Comparison of ENCODE assay signal across 23 mouse cellular contexts in the genomic region with DNA sequence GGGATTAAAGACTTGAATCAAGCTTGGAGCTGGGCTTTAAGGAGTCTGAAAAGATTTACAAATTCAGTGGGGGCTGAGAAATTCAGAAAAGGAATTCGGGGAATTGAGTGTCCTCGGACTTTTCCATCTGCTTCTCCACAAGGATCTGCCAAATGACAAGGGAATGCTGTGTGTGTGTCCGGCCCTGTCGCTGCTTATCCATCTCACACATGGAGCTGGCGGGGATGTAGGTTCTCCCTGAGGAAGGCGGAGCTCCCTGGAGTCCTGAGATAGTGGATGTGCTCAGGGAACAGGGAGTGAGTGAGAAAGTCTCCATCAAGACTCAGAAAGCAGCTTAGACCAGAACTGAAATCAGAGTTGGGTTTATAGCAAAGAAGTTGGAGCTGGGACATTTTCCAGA. TPM values are rescaled to one million over a fixed set of nuclear protein-coding genes. Genes with fewer than 3 reads are reported as not detected.
DNase-seq lines count a peak whose midpoint lies in the region; ATAC-seq lines count a peak whose summit lies in the region.
"Had no signal": no experiment of that assay in that cellular context is flagged by ENCODE, and none has a peak within 500 bp of the region (broad histone marks: within the 10 kb centered on the region; RNA-seq: fewer than 3 reads in every experiment).

No protein-coding gene starts in this region.

- DNase-seq in heart, postnatal 36 days = no peak
- DNase-seq in midbrain, embryonic 11.5 days (ENCODE audit: low spot score, missing footprints) = peak; percentile 57
- no peak for DNase-seq in ovary, postnatal 14 days (ENCODE audit: low spot score)
- DNase-seq: adrenal gland, postnatal 36 days; B cell, adult 2 months; forebrain, postnatal 0 days; gastrocnemius, postnatal 10 days; left cerebral cortex, postnatal 4 days; retina, postnatal 1 day; right cerebral cortex, postnatal 4 days had no signal

- H3K4me3 ChIP-seq in heart, embryonic 14.5 days (ENCODE audit: control insufficient read depth in 1 of 2, insufficient read depth in 1 of 2, low read depth in 1 of 2, low read length in 2 of 2) = no peak overlapping the region
- H3K4me3 ChIP-seq in midbrain, embryonic 11.5 days (ENCODE audit: low read depth, low read length) = no peak overlapping the region
- H3K4me3 ChIP-seq in midbrain, embryonic 15.5 days = no peak overlapping the region
- no peak overlapping the region for H3K4me3 ChIP-seq in lung, embryonic 16.5 days (ENCODE audit: low read length)
- H3K4me3 ChIP-seq: embryonic facial prominence, embryonic 12.5 days; hindbrain, embryonic 15.5 days; midbrain, embryonic 12.5 days had no signal

- intact Hi-C loops in heart, postnatal 36 days (cut with DNase I) = no loop called here

- H3K27me3 ChIP-seq in heart, embryonic 14.5 days (ENCODE audit: control insufficient read depth, insufficient read depth, low read length) = no peaks in the 10 kb centered on the region
- H3K27me3 ChIP-seq in midbrain, embryonic 11.5 days (ENCODE audit: control insufficient read depth, insufficient read depth, low read length) = no peaks in the 10 kb centered on the region
- no peaks in the 10 kb centered on the region for H3K27me3 ChIP-seq in midbrain, embryonic 15.5 days (replicated peaks)
- no peaks in the 10 kb centered on the region for H3K27me3 ChIP-seq in lung, embryonic 16.5 days (ENCODE audit: control insufficient read depth, insufficient read depth, low read depth, low read length)
- H3K27me3 ChIP-seq: embryonic facial prominence, embryonic 12.5 days; hindbrain, embryonic 15.5 days; midbrain, embryonic 12.5 days; Patski had no signal

- no peak for ATAC-seq in heart, embryonic 14.5 days (ENCODE audit: insufficient number of reproducible peaks, insufficient read depth, low FRiP score, low read depth)
- ATAC-seq in midbrain, embryonic 11.5 days (ENCODE audit: low FRiP score) = no peak
- ATAC-seq in midbrain, embryonic 15.5 days (replicated peaks) = no peak
- ATAC-seq in lung, embryonic 16.5 days (ENCODE audit: low read depth) = peak; percentile 93
- no peak for ATAC-seq in erythroblast, adult 5-6 weeks (replicated peaks; ENCODE audit: low FRiP score, poor library complexity, severe bottlenecking)
- ATAC-seq: forebrain, postnatal 0 days; intestine, embryonic 16.5 days; Patski had no signal

- peaks cover 17 to 20% of the 10 kb centered on the region in 2 experiments for H3K4me1 ChIP-seq in heart, embryonic 14.5 days (ENCODE audit: control insufficient read depth in 2 of 2, insufficient read depth in 2 of 2, low read length in 2 of 2)
- no peaks in the 10 kb centered on the region for H3K4me1 ChIP-seq in midbrain, embryonic 11.5 days (ENCODE audit: control insufficient read depth, insufficient read depth, low read length)
- H3K4me1 ChIP-seq in midbrain, embryonic 15.5 days = peaks cover 6% of the 10 kb centered on the region; the same call in 1 of the 2 replicates
- peaks cover 17% of the 10 kb centered on the region; the same call in 1 of the 2 replicates for H3K4me1 ChIP-seq in lung, embryonic 16.5 days (replicated peaks; ENCODE audit: control insufficient read depth, insufficient read depth, low read length)
- H3K4me1 ChIP-seq: embryonic facial prominence, embryonic 12.5 days; hindbrain, embryonic 15.5 days; midbrain, embryonic 12.5 days had no signal

- H3K36me3 ChIP-seq in heart, embryonic 14.5 days (ENCODE audit: control insufficient read depth, insufficient read depth, low read length) = no peaks in the 10 kb centered on the region
- H3K36me3 ChIP-seq in midbrain, embryonic 11.5 days (ENCODE audit: control insufficient read depth, insufficient read depth, low read length) = no peaks in the 10 kb centered on the region
- H3K36me3 ChIP-seq in midbrain, embryonic 15.5 days (replicated peaks) = no peaks in the 10 kb centered on the region
- H3K36me3 ChIP-seq in lung, embryonic 16.5 days (ENCODE audit: control insufficient read depth, insufficient read depth, low read length) = no peaks in the 10 kb centered on the region
- H3K36me3 ChIP-seq: embryonic facial prominence, embryonic 12.5 days; hindbrain, embryonic 15.5 days; midbrain, embryonic 12.5 days had no signal

- H3K27ac ChIP-seq in heart, embryonic 14.5 days (replicated peaks in 1 of 2; ENCODE audit: control insufficient read depth in 1 of 2, insufficient read depth in 1 of 2, low read depth in 2 of 2, low read length in 2 of 2) = peak overlapping the region; percentile 54 to 55
- H3K27ac ChIP-seq in midbrain, embryonic 11.5 days (ENCODE audit: low read depth, low read length) = no peak overlapping the region
- no peak overlapping the region for H3K27ac ChIP-seq in midbrain, embryonic 15.5 days
- H3K27ac ChIP-seq in lung, embryonic 16.5 days (ENCODE audit: low read length) = peak overlapping the region; percentile 88
- H3K27ac ChIP-seq: embryonic facial prominence, embryonic 12.5 days; hindbrain, embryonic 15.5 days; macrophage; midbrain, embryonic 12.5 days had no signal

- 0 out of 2 replicates have a peak overlapping the region, but pooled peaks have one; percentile 21 for H3K9ac ChIP-seq in heart, embryonic 14.5 days (ENCODE audit: low read length)
- H3K9ac ChIP-seq in midbrain, embryonic 11.5 days (ENCODE audit: low read length) = no peak overlapping the region
- no peak overlapping the region for H3K9ac ChIP-seq in midbrain, embryonic 15.5 days
- no peak overlapping the region for H3K9ac ChIP-seq in lung, embryonic 16.5 days (ENCODE audit: low read length)
- H3K9ac ChIP-seq: embryonic facial prominence, embryonic 12.5 days; forebrain, postnatal 0 days; hindbrain, embryonic 15.5 days; midbrain, embryonic 12.5 days had no signal

- H3K9me3 ChIP-seq in heart, embryonic 14.5 days (ENCODE audit: control insufficient read depth, low read length) = no peaks in the 10 kb centered on the region
- no peaks in the 10 kb centered on the region for H3K9me3 ChIP-seq in midbrain, embryonic 11.5 days (ENCODE audit: control insufficient read depth, low read length)
- H3K9me3 ChIP-seq in midbrain, embryonic 15.5 days = no peaks in the 10 kb centered on the region
- peaks cover 3% of the 10 kb centered on the region; the same call in 1 of the 2 replicates for H3K9me3 ChIP-seq in lung, embryonic 16.5 days (ENCODE audit: control insufficient read depth, low read length)
- H3K9me3 ChIP-seq: embryonic facial prominence, embryonic 12.5 days; hindbrain, embryonic 15.5 days had no signal

- WGBS in heart, embryonic 14.5 days = 29% methylated on average over 6 of the region's 6 CpGs
- 50% methylated on average over 6 of the region's 6 CpGs for WGBS in midbrain, embryonic 11.5 days
- 47% methylated on average over 6 of the region's 6 CpGs for WGBS in midbrain, embryonic 15.5 days
- WGBS in lung, embryonic 16.5 days = 43% methylated on average over 6 of the region's 6 CpGs

- no peak overlapping the region for H3K4me2 ChIP-seq in heart, embryonic 14.5 days (ENCODE audit: low read length)
- H3K4me2 ChIP-seq in midbrain, embryonic 11.5 days = no peak overlapping the region
- no peak overlapping the region for H3K4me2 ChIP-seq in midbrain, embryonic 15.5 days
- no peak overlapping the region for H3K4me2 ChIP-seq in lung, embryonic 16.5 days (ENCODE audit: low read depth, low read length)
- H3K4me2 ChIP-seq: embryonic facial prominence, embryonic 12.5 days; hindbrain, embryonic 15.5 days; midbrain, embryonic 12.5 days had no signal

RNA-seq across cellular contexts. Expression of gene Myh10, which starts 46.6 kb away (rescaled TPM):
- 120 and 122 TPM in 2 replicates for polyA plus RNA-seq in heart, embryonic 14.5 days (2014; fragmentation: Nextera tagmentation; extraction: Ambion mirVana)
- total RNA-seq in heart, postnatal 36 days (2021) = 10 to 100 TPM; 23.0 to 26.4 TPM
- polyA plus RNA-seq in midbrain, embryonic 11.5 days (2014; fragmentation: Nextera tagmentation; extraction: Ambion mirVana) = 139 and 141 TPM in 2 replicates
- 104 and 109 TPM in 2 replicates for polyA plus RNA-seq in midbrain, embryonic 15.5 days (2015; fragmentation: Nextera tagmentation; extraction: Ambion mirVana)
- 119 and 125 TPM in 2 replicates for polyA plus RNA-seq in lung, embryonic 16.5 days (2015; fragmentation: Nextera tagmentation; extraction: Ambion mirVana)
- total RNA-seq in erythroblast, adult 5-6 weeks (2015; ENCODE audit: low replicate concordance) = 45.0 and 47.9 TPM in 2 replicates
- 56.5 and 72.2 TPM in 2 replicates for total RNA-seq in erythroblast, adult 5-6 weeks (2017; ENCODE audit: low replicate concordance)

RNA-seq across cellular contexts. Expression of gene Ccdc42, which starts 58.0 kb away (rescaled TPM):
- 1.3 and 2.2 TPM in 2 replicates for polyA plus RNA-seq in heart, embryonic 14.5 days (2014; fragmentation: Nextera tagmentation; extraction: Ambion mirVana)
- total RNA-seq in heart, postnatal 36 days (2021) = not detected
- 0.92 and 1.5 TPM in 2 replicates for polyA plus RNA-seq in midbrain, embryonic 11.5 days (2014; fragmentation: Nextera tagmentation; extraction: Ambion mirVana)
- polyA plus RNA-seq in midbrain, embryonic 15.5 days (2015; fragmentation: Nextera tagmentation; extraction: Ambion mirVana) = 0.17 and 0.27 TPM in 2 replicates
- polyA plus RNA-seq in lung, embryonic 16.5 days (2015; fragmentation: Nextera tagmentation; extraction: Ambion mirVana) = 0.67 and 1.1 TPM in 2 replicates
- total RNA-seq in erythroblast, adult 5-6 weeks (2015; ENCODE audit: low replicate concordance) = not detected in 2 replicates
- total RNA-seq in erythroblast, adult 5-6 weeks (2017; ENCODE audit: low replicate concordance) = not detected in 2 replicates
- total RNA-seq: adrenal gland, postnatal 36 days; common myeloid progenitor, adult 5-6 weeks; liver, adult 2 months had no signal
- polyA plus RNA-seq: intestine, embryonic 16.5 days; liver, adult 2 months; macrophage; neural tube, embryonic 14.5 days; Patski had no signal

Comparison
In these comparisons a context has a peak if more than half of its experiments do, and no peak if none do; other contexts are left out.
1. H3K27ac ChIP-seq: peak in heart, embryonic 14.5 days (2 of 2) and lung, embryonic 16.5 days (single experiment); none in midbrain, embryonic 11.5 days (single experiment) and midbrain, embryonic 15.5 days (single experiment).